8 mouse cellular contexts compared by ENCODE assay signal in the genomic region with DNA sequence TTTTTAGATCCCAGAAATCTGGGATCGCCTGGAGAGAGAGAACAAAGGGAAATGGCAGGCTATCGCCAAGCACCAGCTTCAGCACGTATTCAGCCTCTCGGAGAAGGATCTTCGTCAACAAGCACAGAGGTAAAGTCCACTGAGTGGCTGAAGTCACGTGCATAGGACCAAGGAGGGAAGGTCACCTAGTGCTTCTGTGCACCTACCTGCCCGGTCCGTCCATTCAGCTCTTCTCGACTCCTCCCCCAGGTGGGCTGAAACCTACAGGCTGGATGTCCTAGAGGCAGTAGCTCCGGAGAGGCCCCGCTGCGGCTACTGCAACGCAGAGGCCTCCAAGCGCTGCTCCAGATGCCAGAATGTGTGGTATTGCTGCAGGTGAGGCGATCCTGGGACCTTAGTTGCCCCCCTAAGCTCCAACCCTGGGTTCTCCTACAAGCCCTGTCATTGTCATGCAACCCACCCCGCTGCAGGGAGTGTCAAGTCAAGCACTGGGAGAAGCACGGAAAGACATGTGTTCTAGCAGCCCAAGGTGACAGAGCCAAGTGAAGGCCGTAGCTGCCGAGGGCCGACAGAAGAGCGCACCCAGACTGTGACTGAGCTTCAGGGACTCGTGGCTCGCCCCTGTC. TPM values are rescaled to one million over a fixed set of nuclear protein-coding genes. Genes with fewer than 3 reads are reported as not detected.
DNase-seq lines count a peak whose midpoint lies in the region; ATAC-seq lines count a peak whose summit lies in the region.

No protein-coding gene starts in this region.

- H3K9me3 ChIP-seq in heart, embryonic 10.5 days = no peaks in the 10 kb centered on the region
- H3K9me3 ChIP-seq in forebrain, embryonic 13.5 days (replicated peaks) = no peaks in the 10 kb centered on the region
- no peaks in the 10 kb centered on the region for H3K9me3 ChIP-seq in midbrain, embryonic 16.5 days (replicated peaks; ENCODE audit: control insufficient read depth, low read length, poor library complexity, severe bottlenecking)

- H3K4me2 ChIP-seq in forebrain, embryonic 13.5 days = peak overlapping the region; percentile 74
- H3K4me2 ChIP-seq in midbrain, embryonic 16.5 days (ENCODE audit: low read length) = peak overlapping the region; percentile 62

- ATAC-seq in forebrain, embryonic 13.5 days = no peak
- no peak for ATAC-seq in midbrain, embryonic 16.5 days

- H3K4me1 ChIP-seq in heart, embryonic 10.5 days = peaks cover 70% of the 10 kb centered on the region
- H3K4me1 ChIP-seq in forebrain, embryonic 13.5 days = peaks cover 64% of the 10 kb centered on the region
- peaks cover 32% of the 10 kb centered on the region for H3K4me1 ChIP-seq in midbrain, embryonic 16.5 days (ENCODE audit: control insufficient read depth, insufficient read depth, low read length)

- WGBS in heart, embryonic 10.5 days = 25% methylated on average over 23 of the region's 23 CpGs
- WGBS in forebrain, embryonic 13.5 days = 27% methylated on average over 23 of the region's 23 CpGs
- 23% methylated on average over 23 of the region's 23 CpGs for WGBS in midbrain, embryonic 16.5 days

- DNase-seq in heart, embryonic 10.5 days (ENCODE audit: low spot score) = no peak
- DNase-seq in heart, postnatal 14 days = no peak
- DNase-seq in kidney, postnatal 25 days = peak; percentile 84 to 95
- DNase-seq in gastrocnemius, postnatal 25 days = no peak
- DNase-seq in thymus, postnatal 10 days (ENCODE audit: low spot score in 2 of 2) = no peak
- no peak for DNase-seq in ovary, postnatal 10 days (ENCODE audit: low spot score)

- H3K4me3 ChIP-seq in heart, embryonic 10.5 days = peak overlapping the region; percentile 70
- no peak overlapping the region for H3K4me3 ChIP-seq in forebrain, embryonic 13.5 days
- H3K4me3 ChIP-seq in midbrain, embryonic 16.5 days (ENCODE audit: low read depth, low read length) = no peak overlapping the region

- peak overlapping the region; percentile 65; the same call in 1 of the 2 replicates for H3K9ac ChIP-seq in forebrain, embryonic 13.5 days
- no peak overlapping the region for H3K9ac ChIP-seq in midbrain, embryonic 16.5 days (ENCODE audit: low read depth, low read length)

- no peaks in the 10 kb centered on the region; the same call in 1 of the 2 replicates for H3K36me3 ChIP-seq in heart, embryonic 10.5 days
- H3K36me3 ChIP-seq in forebrain, embryonic 13.5 days (ENCODE audit: poor library complexity, severe bottlenecking) = no peaks in the 10 kb centered on the region
- no peaks in the 10 kb centered on the region for H3K36me3 ChIP-seq in midbrain, embryonic 16.5 days (ENCODE audit: control insufficient read depth, insufficient read depth, low read length)

- H3K27me3 ChIP-seq in heart, embryonic 10.5 days (ENCODE audit: insufficient read depth, poor library complexity, severe bottlenecking) = peaks cover 53% of the 10 kb centered on the region
- H3K27me3 ChIP-seq in forebrain, embryonic 13.5 days = peaks cover 54% of the 10 kb centered on the region
- peaks cover 33% of the 10 kb centered on the region for H3K27me3 ChIP-seq in midbrain, embryonic 16.5 days (ENCODE audit: control insufficient read depth, insufficient read depth, low read depth, low read length)

- intact Hi-C loops in heart, postnatal 14 days (cut with DNase I) = no loop called here

- peak overlapping the region; percentile 87 for H3K27ac ChIP-seq in heart, embryonic 10.5 days
- no peak overlapping the region for H3K27ac ChIP-seq in forebrain, embryonic 13.5 days
- no peak overlapping the region for H3K27ac ChIP-seq in midbrain, embryonic 16.5 days (ENCODE audit: low read length)

RNA-seq across cellular contexts. Expression of gene Rassf1, which starts 0.8 kb away (rescaled TPM):
- 50.5 and 51.7 TPM in 2 replicates for polyA plus RNA-seq in heart, embryonic 10.5 days (2016; fragmentation: Nextera tagmentation; extraction: Ambion mirVana)
- 10 to 100 TPM; 23.6 to 24.5 TPM for total RNA-seq in heart, postnatal 14 days (2021)
- polyA plus RNA-seq in forebrain, embryonic 13.5 days (2015; fragmentation: Nextera tagmentation; extraction: Ambion mirVana) = 39.3 and 43.2 TPM in 2 replicates
- polyA plus RNA-seq in midbrain, embryonic 16.5 days (2015; fragmentation: Nextera tagmentation; extraction: Ambion mirVana) = 45.3 and 49.4 TPM in 2 replicates
- 10 to 100 TPM; 10.8 to 12.5 TPM for total RNA-seq in gastrocnemius, postnatal 25 days (2021)

RNA-seq across cellular contexts. Expression of gene Zmynd10, which starts 3.5 kb away (rescaled TPM):
- 0.17 TPM in 1 of 2 replicates, not detected in the other for polyA plus RNA-seq in heart, embryonic 10.5 days (2016; fragmentation: Nextera tagmentation; extraction: Ambion mirVana)
- total RNA-seq in heart, postnatal 14 days (2021) = not detected
- polyA plus RNA-seq in forebrain, embryonic 13.5 days (2015; fragmentation: Nextera tagmentation; extraction: Ambion mirVana) = 2.0 and 4.0 TPM in 2 replicates
- 3.5 and 6.1 TPM in 2 replicates for polyA plus RNA-seq in midbrain, embryonic 16.5 days (2015; fragmentation: Nextera tagmentation; extraction: Ambion mirVana)
- total RNA-seq in gastrocnemius, postnatal 25 days (2021) = not detected

RNA-seq across cellular contexts. Expression of gene Nprl2, which starts 8.6 kb away (rescaled TPM):
- 28.3 and 33.1 TPM in 2 replicates for polyA plus RNA-seq in heart, embryonic 10.5 days (2016; fragmentation: Nextera tagmentation; extraction: Ambion mirVana)
- total RNA-seq in heart, postnatal 14 days (2021) = 10 to 100 TPM; 13.6 to 17.1 TPM
- polyA plus RNA-seq in forebrain, embryonic 13.5 days (2015; fragmentation: Nextera tagmentation; extraction: Ambion mirVana) = 59.0 and 61.9 TPM in 2 replicates
- 76.2 and 82.2 TPM in 2 replicates for polyA plus RNA-seq in midbrain, embryonic 16.5 days (2015; fragmentation: Nextera tagmentation; extraction: Ambion mirVana)
- 10 to 100 TPM in 1 of 2 experiments, 1 to 10 TPM in 1; 9.5 to 10.2 TPM for total RNA-seq in gastrocnemius, postnatal 25 days (2021)

RNA-seq across cellular contexts. Expression of gene Cyb561d2, which starts 8.6 kb away (rescaled TPM):
- 24.1 and 24.5 TPM in 2 replicates for polyA plus RNA-seq in heart, embryonic 10.5 days (2016; fragmentation: Nextera tagmentation; extraction: Ambion mirVana)
- total RNA-seq in heart, postnatal 14 days (2021) = 1 to 10 TPM; 3.4 to 4.9 TPM
- 23.2 and 25.7 TPM in 2 replicates for polyA plus RNA-seq in forebrain, embryonic 13.5 days (2015; fragmentation: Nextera tagmentation; extraction: Ambion mirVana)
- polyA plus RNA-seq in midbrain, embryonic 16.5 days (2015; fragmentation: Nextera tagmentation; extraction: Ambion mirVana) = 44.4 and 50.7 TPM in 2 replicates
- 1 to 10 TPM; 2.0 TPM for total RNA-seq in gastrocnemius, postnatal 25 days (2021)

RNA-seq across cellular contexts. Expression of gene Tusc2, which starts 12.5 kb away (rescaled TPM):
- polyA plus RNA-seq in heart, embryonic 10.5 days (2016; fragmentation: Nextera tagmentation; extraction: Ambion mirVana) = 64.7 and 70.0 TPM in 2 replicates
- total RNA-seq in heart, postnatal 14 days (2021) = 10 to 100 TPM; 27.5 to 27.9 TPM
- polyA plus RNA-seq in forebrain, embryonic 13.5 days (2015; fragmentation: Nextera tagmentation; extraction: Ambion mirVana) = 80.7 and 84.8 TPM in 2 replicates
- 123 and 127 TPM in 2 replicates for polyA plus RNA-seq in midbrain, embryonic 16.5 days (2015; fragmentation: Nextera tagmentation; extraction: Ambion mirVana)
- total RNA-seq in gastrocnemius, postnatal 25 days (2021) = 10 to 100 TPM; 30.5 to 31.1 TPM

Comparison
In these comparisons a context has a peak if more than half of its experiments do, and no peak if none do; other contexts are left out.
1. DNase-seq: peak in kidney, postnatal 25 days (2 of 2); none in heart, embryonic 10.5 days (single experiment), heart, postnatal 14 days (0 of 2), gastrocnemius, postnatal 25 days (single experiment), thymus, postnatal 10 days (0 of 2) and ovary, postnatal 10 days (single experiment).